Mouse (Mus musculus) cerebellum, adult 2 months (tissue): ENCODE data around the gene Poldip2. TPM values are rescaled to one million over a fixed set of nuclear protein-coding genes. Genes with fewer than 3 reads are reported as not detected.
A peak's percentile ranks its signal among the peaks of the same experiment; 100 is the strongest.

ENCODE experiments used
- DNase-seq, 2 experiments: peaks; one replicate each; pipeline ENCODE4 v3.0.0; 2021
- H3K27ac ChIP-seq: fragments of 200-500 bp; 2 replicates; pipeline ENCODE4 v1.5.1; 2012; ENCODE audit warnings: low read length, control low read depth, inconsistent platforms; ENCODE audit not compliant: insufficient read depth
- H3K27me3 ChIP-seq: fragments of 200-500 bp; 2 replicates; pipeline ENCODE4 v1.6.1; 2012; ENCODE audit warnings: inconsistent platforms, mild to moderate bottlenecking, low read length, moderate library complexity; ENCODE audit not compliant: control insufficient read depth, insufficient read depth
- H3K4me1 ChIP-seq: fragments of 200-500 bp; 2 replicates; pipeline ENCODE4 v1.6.1; 2011; ENCODE audit warnings: low read length; ENCODE audit not compliant: control insufficient read depth, insufficient read depth
- H3K4me3 ChIP-seq: fragments of 200-500 bp; replicated peaks from 2 replicates; pipeline ENCODE3; 2011; ENCODE audit warnings: mild to moderate bottlenecking, low read depth, low read length, control low read depth; ENCODE audit not compliant: insufficient read depth
- CTCF ChIP-seq: fragments of 200-500 bp; IDR thresholded peaks from 2 replicates; pipeline ENCODE4 v1.5.1; 2011; ENCODE audit warnings: low read depth, mild to moderate bottlenecking, control low read depth, low read length, moderate library complexity, borderline replicate concordance; ENCODE audit not compliant: insufficient read depth
- POLR2A ChIP-seq: fragments of 200-500 bp; IDR thresholded peaks from 2 replicates; pipeline ENCODE4 v1.6.1; 2011; ENCODE audit warnings: low read length, control low read depth, borderline replicate concordance; ENCODE audit not compliant: insufficient read depth
- WGBS: fragments of 180-500 bp; shearing (Covaris S2); methylation state at CpG from one replicate; pipeline ENCODE4 v1.1.7; 2018; 5-methylcytosine and 5-hydroxymethylcytosine counted together
- polyA plus RNA-seq: library from polyadenylated mRNA; depleted of rRNA; stranded (reverse); fragments of >200 nt; gene quantifications from 2 replicates; pipeline ENCODE4 v1.2.3, GENCODE M21; 2012

Poldip2 gene
- polyA plus RNA-seq, 1 experiment = 133 TPM

DNA sequence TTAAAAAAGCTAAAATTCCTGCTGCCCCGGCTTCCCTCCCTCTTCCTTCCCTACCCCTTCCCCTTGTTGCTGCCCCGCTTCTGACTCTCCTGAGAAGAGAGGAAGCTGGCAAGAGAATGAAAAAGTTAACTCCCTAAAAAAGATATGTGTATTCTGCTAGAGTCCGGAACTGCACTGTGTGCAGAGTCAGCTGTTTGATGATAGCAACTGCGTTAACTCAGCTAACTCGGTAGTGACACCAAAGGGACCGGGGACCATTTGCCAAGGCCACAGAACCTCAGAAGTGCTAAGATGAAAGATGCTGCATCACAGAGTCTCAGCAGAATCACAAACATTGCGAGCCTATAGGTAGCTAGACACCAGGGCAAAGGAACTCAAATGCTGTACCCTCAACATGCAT, 44.5 kb upstream of the Poldip2 start:
- DNase-seq = no peak
- Histone ChIP-seq H3K4me3 (no peak overlapping the region), H3K27ac (no peak overlapping the region), H3K4me1 (0 out of 2 replicates have a peak, but pooled peaks cover 4% of the 10 kb centered on the region), H3K27me3 (no peaks in the 10 kb centered on the region)
- 87% methylated on average over 7 of the region's 7 CpGs for WGBS
- no peak for TF ChIP-seq CTCF
- no peak for TF ChIP-seq POLR2A

GRCm38 (mm10) chr11:78467932-78468331, 44.1 kb upstream of the Poldip2 start:
- H3K27me3 ChIP-seq = no peaks in the 10 kb centered on the region
- H3K4me3 ChIP-seq = no peak overlapping the region
- DNase-seq = no peak
- H3K4me1 ChIP-seq = 0 out of 2 replicates have a peak, but pooled peaks cover 4% of the 10 kb centered on the region
- no peak overlapping the region for H3K27ac ChIP-seq
- 81% methylated on average over 3 of the region's 3 CpGs for WGBS
- TF ChIP-seq CTCF (no peak), POLR2A (no peak)

GRCm38 (mm10) chr11:78471326-78472103, 40.5 kb upstream of the Poldip2 start:
- Histone ChIP-seq H3K4me1 (no peaks in the 10 kb centered on the region; the same call in 1 of the 2 replicates), H3K27me3 (no peaks in the 10 kb centered on the region), H3K4me3 (no peak overlapping the region), H3K27ac (no peak overlapping the region)
- no peak for TF ChIP-seq POLR2A
- no peak for TF ChIP-seq CTCF
- WGBS = 89% methylated on average over 10 of the region's 10 CpGs
- DNase-seq = no peak

- TF ChIP-seq POLR2A = no peak
- TF ChIP-seq CTCF = no peak
- WGBS = 44% methylated on average over 3 of the region's 3 CpGs
- Histone ChIP-seq H3K27me3 (no peaks in the 10 kb centered on the region), H3K27ac (no peak overlapping the region), H3K4me1 (no peaks in the 10 kb centered on the region; the same call in 1 of the 2 replicates), H3K4me3 (no peak overlapping the region)
- DNase-seq = no peak
Measured at GRCm38 (mm10) chr11:78475289-78475688, 36.7 kb upstream of the Poldip2 start.

GRCm38 (mm10) chr11:78483639-78484038, 28.4 kb upstream of the Poldip2 start:
- TF ChIP-seq POLR2A = no peak
- no peak for TF ChIP-seq CTCF
- no peak overlapping the region for H3K27ac ChIP-seq
- 80% methylated on average over 7 of the region's 7 CpGs for WGBS
- no peaks in the 10 kb centered on the region for H3K27me3 ChIP-seq
- no peaks in the 10 kb centered on the region for H3K4me1 ChIP-seq
- DNase-seq = no peak
- no peak overlapping the region for H3K4me3 ChIP-seq

GRCm38 (mm10) chr11:78488168-78488567, 23.8 kb upstream of the Poldip2 start:
- H3K4me3 ChIP-seq = no peak overlapping the region

GRCm38 (mm10) chr11:78490781-78491241, 21.2 kb upstream of the Poldip2 start:
- H3K27ac ChIP-seq = no peak overlapping the region
- H3K27me3 ChIP-seq = no peaks in the 10 kb centered on the region
- 2% methylated on average over 48 of the region's 48 CpGs for WGBS
- TF ChIP-seq CTCF (peak; percentile 23; the same call in 1 of the 2 replicates), POLR2A (peak; percentile 26; the same call in 1 of the 2 replicates)
- peak overlapping the region; percentile 48 for H3K4me3 ChIP-seq
- DNase-seq = peak; percentile 73 to 74
- peaks cover 3% of the 10 kb centered on the region; the same call in 1 of the 2 replicates for H3K4me1 ChIP-seq

More at GRCm38 (mm10) chr11:78488168-78488567, 23.8 kb upstream of the Poldip2 start:
- no peaks in the 10 kb centered on the region for H3K27me3 ChIP-seq
- H3K27ac ChIP-seq = no peak overlapping the region
- TF ChIP-seq POLR2A (no peak), CTCF (peak; percentile 96)
- no peaks in the 10 kb centered on the region for H3K4me1 ChIP-seq
- 2% methylated on average over 8 of the region's 8 CpGs for WGBS
- peak; percentile 74 to 88 for DNase-seq

DNA sequence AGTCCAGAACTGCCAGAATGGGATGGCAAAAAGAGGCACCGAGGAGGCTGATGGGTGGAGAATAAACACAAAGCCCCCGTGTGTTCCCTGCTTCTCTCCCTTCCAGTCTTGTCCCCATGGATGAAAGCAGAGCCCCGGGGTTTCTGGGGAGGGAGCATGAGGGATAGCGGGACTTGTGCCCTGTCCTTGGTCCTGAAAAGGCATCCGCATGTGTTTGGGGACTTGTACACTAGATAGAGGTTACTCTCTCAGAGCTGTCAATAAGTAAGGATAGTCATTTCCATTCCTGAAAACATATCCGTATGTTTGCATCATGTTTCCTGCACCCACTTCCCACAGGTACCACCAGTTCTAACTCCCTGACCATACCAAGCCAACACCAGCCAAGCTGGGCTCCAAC, 16.1 kb upstream of the Poldip2 start:
- Histone ChIP-seq H3K27ac (no peak overlapping the region), H3K4me3 (peak overlapping the region; percentile 77), H3K4me1 (peaks cover 3% of the 10 kb centered on the region; the same call in 1 of the 2 replicates), H3K27me3 (no peaks in the 10 kb centered on the region)
- 16% methylated on average over 6 of the region's 6 CpGs for WGBS
- DNase-seq = peak in 1 of 2 experiments; percentile 39
- TF ChIP-seq CTCF (no peak), POLR2A (no peak)
